Mouse (Mus musculus) bone marrow macrophage, adult 2 months (primary cell): Measurements from ENCODE around the gene Clba1.

Source experiments
- CTCF ChIP-seq: IDR thresholded peaks from 2 replicates; pipeline ENCODE4 v1.5.1; 2012; ENCODE audit warnings: low read depth, mild to moderate bottlenecking, low read length, moderate library complexity
- POLR2A ChIP-seq: IDR thresholded peaks from 2 replicates; pipeline ENCODE4 v1.6.1; 2012; ENCODE audit warnings: mild to moderate bottlenecking, low read depth, low read length, borderline replicate concordance

DNA sequence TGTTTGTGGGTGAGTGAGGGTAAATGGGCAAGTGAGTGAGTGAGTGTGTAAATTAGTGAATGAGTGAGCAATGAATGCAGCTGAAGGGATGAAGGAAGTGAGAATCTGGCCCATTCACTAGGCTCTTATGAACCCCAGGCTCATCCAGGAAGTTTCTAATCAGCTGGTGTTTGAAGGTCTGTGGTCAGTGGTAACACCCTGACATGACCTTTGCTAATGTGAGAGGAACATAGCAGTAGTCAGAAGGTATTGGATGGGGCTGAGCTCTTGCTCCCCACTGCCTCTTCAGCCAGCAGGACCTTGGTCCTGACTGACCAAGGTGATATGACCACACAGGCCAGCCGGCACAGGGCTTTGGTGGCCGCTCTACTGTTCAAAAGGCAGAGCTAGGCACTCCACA lies 39.1 kb downstream of the Clba1 start:
- TF ChIP-seq CTCF (no peak), POLR2A (no peak)
